Mouse (Mus musculus) thymus, adult 2 months (tissue): ENCODE results near the gene Actc1.

Experiments used
- CTCF ChIP-seq: fragments of 200-500 bp; IDR thresholded peaks from 2 replicates; pipeline ENCODE4 v1.5.1; 2012; ENCODE audit warnings: mild to moderate bottlenecking, control low read depth, low read length, moderate library complexity, borderline replicate concordance; ENCODE audit not compliant: control insufficient read depth, poor library complexity, insufficient read depth; ENCODE audit errors: extremely low read depth
- POLR2A ChIP-seq: fragments of 200-500 bp; IDR thresholded peaks from 2 replicates; pipeline ENCODE4 v1.6.1; 2012; ENCODE audit warnings: mild to moderate bottlenecking, low read length, control low read depth, moderate library complexity; ENCODE audit not compliant: control insufficient read depth, poor library complexity, insufficient read depth; ENCODE audit errors: extremely low read depth

GRCm38 (mm10) chr2:114011838-114012237 is 41.5 kb downstream of the Actc1 start:
- TF ChIP-seq CTCF (no peak), POLR2A (no peak)
